Mouse (Mus musculus): Measurements from ENCODE around the gene Akap5. TPM values are rescaled to one million over a fixed set of nuclear protein-coding genes. Genes with fewer than 3 reads are reported as not detected.

The Akap5 gene
- polyA plus RNA-seq, 1 experiment = 4.3 TPM

DNA sequence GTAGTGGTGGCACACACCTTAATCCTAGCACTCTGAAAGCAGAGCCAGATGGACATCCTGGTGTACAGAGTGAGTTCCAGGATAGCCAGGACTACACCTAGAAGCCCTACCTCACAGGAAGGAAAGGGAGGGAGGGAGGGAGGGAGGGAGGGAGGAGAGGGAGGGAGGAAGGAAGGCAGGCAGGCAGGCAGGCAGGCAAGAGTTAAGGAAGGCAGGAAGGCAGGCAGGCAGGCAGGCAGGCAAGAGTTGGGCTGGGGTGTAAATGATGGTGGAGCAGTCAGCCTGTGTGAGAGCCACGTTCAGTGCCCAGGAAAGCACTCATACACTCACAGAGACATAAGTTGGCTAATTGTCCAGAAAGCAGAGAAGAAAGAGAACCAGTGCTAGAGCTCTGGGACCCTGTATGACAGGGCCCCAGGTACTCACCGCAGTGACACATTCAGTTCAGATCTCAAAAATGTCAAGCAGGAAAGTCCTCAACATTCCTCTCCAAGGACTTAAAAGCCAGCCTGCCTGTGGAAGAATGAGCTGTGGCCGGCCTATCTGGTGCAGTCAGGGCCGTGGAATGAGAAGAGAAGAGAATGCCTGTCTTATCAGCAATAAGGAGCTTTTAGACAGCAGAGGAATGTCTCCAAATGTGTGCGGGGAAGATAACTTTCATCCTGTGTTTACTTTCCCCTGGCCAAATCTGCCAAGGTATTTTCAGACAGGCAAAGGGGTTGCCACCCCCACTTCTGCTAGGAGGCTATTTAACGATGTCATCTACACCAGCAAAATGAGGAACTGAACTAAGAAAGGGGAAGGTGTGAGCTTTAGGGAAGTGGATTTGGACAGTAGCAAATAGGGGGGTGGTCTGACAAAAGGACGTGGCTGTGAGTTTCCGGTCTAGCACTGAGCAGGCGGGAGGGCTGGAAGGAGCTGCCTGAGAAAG is 6.1 kb upstream of the Akap5 start:
- H3K27ac ChIP-seq (ENCODE audit: control insufficient read depth, insufficient read depth, low read depth, low read length, poor library complexity) = peak overlapping the region; percentile 83
- peaks cover 1% of the 10 kb centered on the region; the same call in 1 of the 2 replicates for H3K4me1 ChIP-seq (ENCODE audit: control insufficient read depth, insufficient read depth, low read length)
- WGBS = 7% methylated on average over 9 of the region's 9 CpGs
- TF ChIP-seq POLR2A (IDR thresholded peaks at IDR 0.05; ENCODE audit: borderline replicate concordance, control insufficient read depth, low read depth, low read length) (no peak), CTCF (IDR thresholded peaks at IDR 0.05; ENCODE audit: control insufficient read depth, insufficient read depth, low read length) (no peak)
- H3K4me3 ChIP-seq (replicated peaks; ENCODE audit: control insufficient read depth, low read depth, low read length) = peak overlapping the region; percentile 44

DNA sequence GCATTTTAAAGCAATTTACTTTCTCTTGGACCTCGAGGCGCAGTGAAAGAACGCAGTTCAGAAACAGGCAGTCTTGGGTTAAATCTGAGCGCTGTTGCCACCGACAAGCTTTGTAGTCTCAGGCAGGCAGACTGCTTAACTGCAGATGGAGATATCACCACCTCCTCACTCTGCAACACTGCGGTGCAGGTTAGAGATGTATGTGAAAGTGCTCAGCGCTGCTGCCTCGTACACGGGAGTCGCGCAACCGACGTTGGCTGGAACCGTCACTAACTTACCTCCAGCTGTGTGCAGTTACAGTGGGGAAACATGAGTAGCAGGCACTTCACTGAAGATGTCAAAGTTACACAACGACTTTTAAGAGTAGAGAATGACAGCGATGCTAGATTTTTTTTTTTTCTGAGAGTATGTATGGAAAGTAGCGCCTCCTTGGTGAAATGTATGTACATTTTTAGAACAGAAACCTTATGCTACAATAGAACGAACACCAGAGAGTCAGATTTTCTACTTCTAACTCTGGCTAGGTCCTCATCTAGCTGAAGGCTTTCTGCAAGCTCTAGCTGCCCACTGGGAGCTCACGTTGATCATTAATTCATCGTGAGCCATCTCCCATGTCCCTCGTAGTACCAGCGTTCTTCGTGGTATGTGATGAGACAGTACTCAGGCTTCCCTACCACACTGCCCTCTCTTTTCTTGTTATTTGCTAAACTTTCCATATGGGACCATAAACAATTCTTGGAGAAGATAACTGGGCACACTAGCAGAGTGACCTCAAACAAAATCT is 1.9 kb downstream of the Akap5 start:
- H3K4me3 ChIP-seq (replicated peaks; ENCODE audit: control insufficient read depth, low read depth, low read length) = no peak overlapping the region
- WGBS = 91% methylated on average over 23 of the region's 23 CpGs
- no peaks in the 10 kb centered on the region; the same call in 1 of the 2 replicates for H3K4me1 ChIP-seq (ENCODE audit: control insufficient read depth, insufficient read depth, low read length)
- no peak for TF ChIP-seq POLR2A (IDR thresholded peaks at IDR 0.05; ENCODE audit: borderline replicate concordance, control insufficient read depth, low read depth, low read length)
- TF ChIP-seq CTCF (IDR thresholded peaks at IDR 0.05; ENCODE audit: control insufficient read depth, insufficient read depth, low read length) = no peak
- H3K27ac ChIP-seq (ENCODE audit: control insufficient read depth, insufficient read depth, low read depth, low read length, poor library complexity) = no peak overlapping the region

DNA sequence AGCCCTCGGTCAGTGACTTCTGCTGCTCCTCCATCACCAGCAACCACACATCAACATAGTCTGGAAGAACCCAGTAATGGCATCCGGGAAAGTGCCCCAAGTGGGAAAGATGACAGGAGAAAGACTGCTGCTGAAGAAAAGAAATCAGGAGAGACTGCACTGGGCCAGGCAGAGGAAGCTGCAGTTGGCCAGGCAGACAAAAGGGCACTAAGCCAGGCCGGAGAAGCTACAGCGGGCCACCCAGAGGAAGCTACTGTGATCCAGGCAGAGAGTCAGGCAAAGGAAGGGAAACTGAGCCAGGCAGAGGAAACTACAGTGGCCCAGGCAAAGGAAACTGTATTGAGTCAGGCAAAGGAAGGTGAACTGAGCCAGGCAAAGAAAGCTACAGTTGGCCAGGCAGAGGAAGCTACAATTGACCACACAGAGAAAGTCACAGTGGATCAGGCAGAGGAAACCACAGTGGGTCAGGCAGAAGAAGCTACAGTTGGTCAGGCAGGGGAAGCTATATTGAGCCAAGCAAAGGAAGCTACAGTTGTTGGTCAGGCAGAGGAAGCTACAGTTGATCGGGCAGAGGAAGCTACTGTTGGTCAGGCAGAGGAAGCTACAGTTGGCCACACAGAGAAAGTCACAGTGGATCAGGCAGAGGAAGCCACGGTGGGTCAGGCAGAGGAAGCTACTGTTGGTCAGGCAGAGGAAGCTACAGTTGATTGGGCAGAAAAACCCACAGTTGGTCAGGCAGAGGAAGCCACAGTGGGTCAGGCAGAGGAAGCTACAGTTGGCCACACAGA is 4.1 kb downstream of the Akap5 start:
- TF ChIP-seq POLR2A (IDR thresholded peaks at IDR 0.05; ENCODE audit: borderline replicate concordance, control insufficient read depth, low read depth, low read length) = no peak
- no peak for TF ChIP-seq CTCF (IDR thresholded peaks at IDR 0.05; ENCODE audit: control insufficient read depth, insufficient read depth, low read length)
- WGBS = 61% methylated on average over 6 of the region's 6 CpGs
- Histone ChIP-seq H3K27ac (ENCODE audit: control insufficient read depth, insufficient read depth, low read depth, low read length, poor library complexity) (peak overlapping the region; percentile 58), H3K4me3 (replicated peaks; ENCODE audit: control insufficient read depth, low read depth, low read length) (no peak overlapping the region), H3K4me1 (ENCODE audit: control insufficient read depth, insufficient read depth, low read length) (no peaks in the 10 kb centered on the region; the same call in 1 of the 2 replicates)

DNA sequence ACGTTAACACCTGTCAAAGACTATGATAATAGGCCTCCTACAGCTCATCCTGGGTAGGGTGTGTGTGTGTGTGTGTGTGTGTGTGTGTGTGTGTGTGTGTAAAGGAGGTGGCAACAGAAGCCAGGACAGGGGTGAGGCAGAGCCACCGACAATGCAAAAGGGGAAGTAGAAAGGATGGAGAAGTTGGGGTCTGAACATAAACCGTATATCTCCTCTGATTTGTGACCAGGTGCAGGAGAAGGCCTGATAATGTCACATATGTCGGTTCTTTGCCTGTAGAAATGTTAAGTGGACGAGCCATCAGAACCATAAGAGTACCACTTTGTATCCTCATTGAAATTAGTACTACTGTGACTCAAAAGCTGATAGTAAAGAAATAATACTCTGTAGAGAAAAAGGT is 9.0 kb downstream of the Akap5 start:
- WGBS = 38% methylated on average over 5 of the region's 5 CpGs
- Histone ChIP-seq H3K4me1 (ENCODE audit: control insufficient read depth, insufficient read depth, low read length) (no peaks in the 10 kb centered on the region; the same call in 1 of the 2 replicates), H3K27ac (ENCODE audit: control insufficient read depth, insufficient read depth, low read depth, low read length, poor library complexity) (no peak overlapping the region), H3K4me3 (replicated peaks; ENCODE audit: control insufficient read depth, low read depth, low read length) (no peak overlapping the region)
- TF ChIP-seq POLR2A (IDR thresholded peaks at IDR 0.05; ENCODE audit: borderline replicate concordance, control insufficient read depth, low read depth, low read length) (no peak), CTCF (IDR thresholded peaks at IDR 0.05; ENCODE audit: control insufficient read depth, insufficient read depth, low read length) (no peak)

DNA sequence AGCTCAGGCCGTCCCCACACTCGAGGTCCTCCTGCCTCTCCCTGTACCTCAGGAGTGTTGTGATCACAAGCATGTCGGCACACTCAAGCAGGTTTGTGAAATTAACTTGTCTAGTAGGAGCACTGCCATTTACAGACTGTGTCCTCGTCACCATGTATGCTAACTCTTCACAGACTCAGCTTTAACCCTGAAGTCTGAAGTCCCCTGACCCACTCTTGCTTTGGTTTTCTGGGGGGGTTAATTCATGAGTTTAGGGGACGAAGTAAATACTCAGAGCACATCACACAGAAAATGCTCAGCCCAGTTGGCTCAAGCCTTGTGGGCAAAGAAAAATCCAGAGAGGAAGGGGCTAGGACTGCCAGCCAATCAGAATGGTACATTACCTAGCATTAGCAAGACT is 10.9 kb downstream of the Akap5 start:
- TF ChIP-seq POLR2A (IDR thresholded peaks at IDR 0.05; ENCODE audit: borderline replicate concordance, control insufficient read depth, low read depth, low read length) = no peak
- TF ChIP-seq CTCF (IDR thresholded peaks at IDR 0.05; ENCODE audit: control insufficient read depth, insufficient read depth, low read length) = no peak
- 78% methylated on average over 5 of the region's 5 CpGs for WGBS
- H3K27ac ChIP-seq (ENCODE audit: control insufficient read depth, insufficient read depth, low read depth, low read length, poor library complexity) = no peak overlapping the region
- no peaks in the 10 kb centered on the region; the same call in 1 of the 2 replicates for H3K4me1 ChIP-seq (ENCODE audit: control insufficient read depth, insufficient read depth, low read length)
- H3K4me3 ChIP-seq (replicated peaks; ENCODE audit: control insufficient read depth, low read depth, low read length) = no peak overlapping the region

DNA sequence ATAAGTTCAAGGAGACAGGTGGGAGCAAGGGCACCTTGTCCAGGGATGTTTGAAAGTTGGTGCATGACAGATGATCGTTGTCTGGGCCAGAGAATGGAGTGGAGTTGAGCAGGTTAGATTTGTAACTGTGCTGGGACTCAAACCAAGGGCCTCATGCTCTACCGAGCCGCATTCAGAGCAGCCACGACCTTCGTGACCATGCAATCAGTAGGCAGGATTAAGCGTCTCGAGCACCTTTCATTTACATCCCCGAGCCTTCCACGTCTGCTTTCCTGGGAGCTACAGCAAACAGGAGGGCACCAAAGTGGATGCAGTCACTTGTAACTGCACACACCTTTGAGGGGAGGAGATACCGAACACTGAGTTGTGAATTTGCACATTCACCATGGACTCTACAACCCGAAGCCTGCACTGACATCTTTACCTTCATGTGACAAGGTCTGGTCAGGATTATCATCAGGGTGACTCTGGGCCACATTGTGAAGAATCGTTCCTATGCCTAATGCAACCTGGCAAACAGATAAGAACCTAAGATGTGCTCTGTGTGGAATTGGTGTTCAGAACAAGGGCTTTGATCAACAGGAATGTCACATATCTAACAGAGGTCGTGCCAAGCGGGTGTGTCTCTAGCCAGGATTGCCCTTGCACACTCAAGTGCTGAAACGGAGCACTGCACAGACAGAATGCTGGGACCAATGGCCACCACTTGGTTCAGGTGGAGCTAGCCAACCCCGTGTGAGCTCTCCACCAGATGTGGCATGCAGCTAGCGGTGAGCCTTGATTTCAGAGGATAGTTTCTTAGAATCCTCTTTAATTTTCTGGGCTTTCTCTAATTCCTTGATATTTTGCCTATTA is 11.6 kb downstream of the Akap5 start:
- WGBS = 85% methylated on average over 17 of the region's 17 CpGs
- TF ChIP-seq CTCF (IDR thresholded peaks at IDR 0.05; ENCODE audit: control insufficient read depth, insufficient read depth, low read length) (no peak), POLR2A (IDR thresholded peaks at IDR 0.05; ENCODE audit: borderline replicate concordance, control insufficient read depth, low read depth, low read length) (no peak)
- H3K27ac ChIP-seq (ENCODE audit: control insufficient read depth, insufficient read depth, low read depth, low read length, poor library complexity) = no peak overlapping the region

DNA sequence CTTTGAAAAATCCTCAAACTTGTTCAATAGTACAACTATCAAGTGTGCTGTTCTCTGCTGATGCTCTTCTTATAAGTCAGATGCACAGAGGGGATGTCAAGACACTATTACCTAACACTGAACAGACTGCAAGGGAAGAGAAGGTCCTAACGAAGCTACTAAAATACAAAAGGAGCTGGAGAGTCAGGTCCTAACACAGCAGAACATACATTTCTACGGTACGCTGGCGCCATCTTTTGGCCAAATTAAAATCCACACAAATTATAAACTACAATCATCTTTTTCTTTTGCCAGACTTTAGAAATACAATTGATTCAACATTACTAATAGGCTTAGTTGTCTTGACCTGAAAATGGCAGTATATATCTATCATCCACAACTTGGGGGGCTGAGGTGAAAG is 16.4 kb downstream of the Akap5 start:
- no peak overlapping the region for H3K27ac ChIP-seq (ENCODE audit: control insufficient read depth, insufficient read depth, low read depth, low read length, poor library complexity)
- no peaks in the 10 kb centered on the region for H3K4me1 ChIP-seq (ENCODE audit: control insufficient read depth, insufficient read depth, low read length)
- WGBS = 1% methylated on average over 4 of the region's 4 CpGs
- H3K4me3 ChIP-seq (replicated peaks; ENCODE audit: control insufficient read depth, low read depth, low read length) = no peak overlapping the region
- TF ChIP-seq POLR2A (IDR thresholded peaks at IDR 0.05; ENCODE audit: borderline replicate concordance, control insufficient read depth, low read depth, low read length) (no peak), CTCF (IDR thresholded peaks at IDR 0.05; ENCODE audit: control insufficient read depth, insufficient read depth, low read length) (peak; percentile 30; the same call in 1 of the 2 replicates)

More for the DNA sequence above, 11.6 kb downstream of the Akap5 start:
- H3K4me1 ChIP-seq (ENCODE audit: control insufficient read depth, insufficient read depth, low read length) = no peaks in the 10 kb centered on the region
- H3K4me3 ChIP-seq (replicated peaks; ENCODE audit: control insufficient read depth, low read depth, low read length) = no peak overlapping the region

Data from bone marrow, adult 2 months (tissue).